Mouse (Mus musculus) midbrain, postnatal 0 days (tissue): ENCODE data around the gene Noct. TPM values are rescaled to one million over a fixed set of nuclear protein-coding genes. Genes with fewer than 3 reads are reported as not detected.

ENCODE experiments used
- ATAC-seq: fragments of 200-750 bp; cut with Nextera tagmentation; 2 replicates; pipeline ENCODE4 v1.8.0; 2017; ENCODE audit warnings: moderate number of reproducible peaks, mild to moderate bottlenecking, moderate TSS enrichment, moderate library complexity; ENCODE audit not compliant: low FRiP score
- DNase-seq: peaks from one replicate; pipeline ENCODE4 v3.0.0-alpha.2; 2015; ENCODE audit warnings: low spot score
- H3K27ac ChIP-seq: fragments of 300-500 bp; sonication (generic); 2 replicates; pipeline ENCODE4 v1.5.1; 2014; ENCODE audit warnings: low read depth, mild to moderate bottlenecking, low read length, mixed read lengths
- H3K27me3 ChIP-seq: fragments of 300-500 bp; sonication (generic); 2 replicates; pipeline ENCODE4 v1.6.1; 2014; ENCODE audit warnings: low read length, control low read depth, mixed read lengths; ENCODE audit not compliant: insufficient read depth
- H3K36me3 ChIP-seq: fragments of 300-500 bp; sonication (generic); 2 replicates; pipeline ENCODE4 v1.6.1; 2014; ENCODE audit warnings: low read length, control low read depth, mixed read lengths; ENCODE audit not compliant: insufficient read depth
- H3K4me1 ChIP-seq: fragments of 300-500 bp; sonication (generic); 2 replicates; pipeline ENCODE4 v1.6.1; 2014; ENCODE audit warnings: mild to moderate bottlenecking, control low read depth, antibody characterized with exemption, low read length, mixed read lengths; ENCODE audit not compliant: insufficient read depth
- H3K4me2 ChIP-seq: fragments of 300-500 bp; sonication (generic); 2 replicates; pipeline ENCODE4 v1.6.1; 2014; ENCODE audit warnings: low read depth, mild to moderate bottlenecking, low read length, mixed read lengths; ENCODE audit not compliant: poor library complexity, severe bottlenecking
- H3K4me3 ChIP-seq: fragments of 300-500 bp; sonication (generic); 2 replicates; pipeline ENCODE4 v1.5.1; 2014; ENCODE audit warnings: low read depth, mild to moderate bottlenecking, low read length, moderate library complexity
- H3K9ac ChIP-seq: fragments of 300-500 bp; sonication (generic); replicated peaks from 2 replicates; pipeline ENCODE4 v1.6.1; 2014; ENCODE audit warnings: mild to moderate bottlenecking, low read length, moderate library complexity, mixed read lengths; ENCODE audit not compliant: poor library complexity, severe bottlenecking
- H3K9me3 ChIP-seq: fragments of 300-500 bp; sonication (generic); 2 replicates; pipeline ENCODE4 v1.6.1; 2016; ENCODE audit warnings: low read length, control low read depth
- CTCF ChIP-seq: IDR thresholded peaks from 2 replicates; pipeline ENCODE4 v1.5.1; 2016; ENCODE audit warnings: antibody characterized with exemption, mild to moderate bottlenecking
- WGBS: fragments of 180-500 bp; shearing (Covaris S2); extraction: QIAGEN DNeasy Blood & Tissue Kit; methylation state at CpG from one replicate; pipeline ENCODE4 v1.1.7; 2014; 5-methylcytosine and 5-hydroxymethylcytosine counted together
- polyA plus RNA-seq: library from polyadenylated mRNA; unstranded; fragments of >200 nt; fragmentation: Nextera tagmentation; extraction: Ambion mirVana; gene quantifications from 2 replicates; pipeline ENCODE4 v1.2.1, GENCODE M21; 2015
- total RNA-seq: library from RNA; depleted of rRNA; stranded (reverse); fragments of >200 nt; gene quantifications from 2 replicates; pipeline ENCODE4 v1.2.3, GENCODE M21; 2014

The Noct gene
- total and polyA plus RNA-seq, 2 experiments from 2014 or later: 36.7 to 50.0 TPM

GRCm38 (mm10) chr3:51276421-51277111 is 52.3 kb downstream of the Noct start:
- WGBS: 3% methylated on average over 59 of the region's 93 CpGs
- DNase-seq (peak; percentile 45), ATAC-seq (peak; percentile 55)
- H3K27me3 ChIP-seq: no peaks in the 10 kb centered on the region
- no peak for TF ChIP-seq CTCF
- peak overlapping the region; percentile 95 for H3K27ac ChIP-seq
- H3K4me3 ChIP-seq: peak overlapping the region; percentile 99
- no peaks in the 10 kb centered on the region for H3K36me3 ChIP-seq
- 0 out of 2 replicates have a peak, but pooled peaks cover 3% of the 10 kb centered on the region for H3K4me1 ChIP-seq
- no peaks in the 10 kb centered on the region for H3K9me3 ChIP-seq
- H3K9ac ChIP-seq: peak overlapping the region; percentile 80
- peak overlapping the region; percentile 68 for H3K4me2 ChIP-seq

GRCm38 (mm10) chr3:51277201-51278150 is 53.2 kb downstream of the Noct start:
- peak; percentile 68 for ATAC-seq
- under 1% methylated on average over 68 of the region's 75 CpGs for WGBS
- peak; percentile 86 for DNase-seq
- Histone ChIP-seq H3K27ac (peak overlapping the region; percentile 95), H3K9ac (peak overlapping the region; percentile 80), H3K36me3 (no peaks in the 10 kb centered on the region), H3K4me3 (peak overlapping the region; percentile 99), H3K4me1 (0 out of 2 replicates have a peak, but pooled peaks cover 3% of the 10 kb centered on the region), H3K4me2 (peak overlapping the region; percentile 68), H3K9me3 (no peaks in the 10 kb centered on the region), H3K27me3 (no peaks in the 10 kb centered on the region)
- TF ChIP-seq CTCF: no peak

- no peaks in the 10 kb centered on the region for H3K36me3 ChIP-seq
- WGBS: 77% methylated on average over 4 of the region's 4 CpGs
- no peak overlapping the region for H3K4me3 ChIP-seq
- H3K9me3 ChIP-seq: no peaks in the 10 kb centered on the region
- no peak overlapping the region for H3K9ac ChIP-seq
- H3K4me1 ChIP-seq: 0 out of 2 replicates have a peak, but pooled peaks cover 3% of the 10 kb centered on the region
- ATAC-seq (no peak), DNase-seq (no peak)
- H3K27ac ChIP-seq: no peak overlapping the region
- no peaks in the 10 kb centered on the region for H3K27me3 ChIP-seq
- H3K4me2 ChIP-seq: no peak overlapping the region
- no peak for TF ChIP-seq CTCF
These were observed 54.2 kb downstream of the Noct start for GRCm38 (mm10) chr3:51278433-51278832.

GRCm38 (mm10) chr3:51281727-51282126 is 57.5 kb downstream of the Noct start:
- Histone ChIP-seq H3K4me1 (no peaks in the 10 kb centered on the region), H3K9me3 (no peaks in the 10 kb centered on the region), H3K36me3 (no peaks in the 10 kb centered on the region), H3K4me3 (no peak overlapping the region), H3K27me3 (no peaks in the 10 kb centered on the region), H3K4me2 (no peak overlapping the region), H3K27ac (no peak overlapping the region), H3K9ac (no peak overlapping the region)
- WGBS: 96% methylated on average over 4 of the region's 4 CpGs
- DNase-seq (no peak), ATAC-seq (no peak)
- no peak for TF ChIP-seq CTCF

- 83% methylated on average over 1 of the region's 1 CpGs for WGBS
- Histone ChIP-seq H3K27ac (no peak overlapping the region), H3K4me3 (no peak overlapping the region), H3K27me3 (no peaks in the 10 kb centered on the region), H3K4me1 (no peaks in the 10 kb centered on the region), H3K9ac (no peak overlapping the region), H3K4me2 (no peak overlapping the region), H3K9me3 (no peaks in the 10 kb centered on the region), H3K36me3 (no peaks in the 10 kb centered on the region)
- DNase-seq: no peak
- TF ChIP-seq CTCF: no peak
- ATAC-seq: no peak
These were observed 60.1 kb downstream of the Noct start for GRCm38 (mm10) chr3:51284375-51284774.
